Mouse (Mus musculus): ENCODE measurements around the gene H2-Eb2. TPM values are rescaled to one million over a fixed set of nuclear protein-coding genes. Genes with fewer than 3 reads are reported as not detected.

Gene H2-Eb2
- total and polyA plus RNA-seq, 2 experiments from 2014 or later: not detected

DNA sequence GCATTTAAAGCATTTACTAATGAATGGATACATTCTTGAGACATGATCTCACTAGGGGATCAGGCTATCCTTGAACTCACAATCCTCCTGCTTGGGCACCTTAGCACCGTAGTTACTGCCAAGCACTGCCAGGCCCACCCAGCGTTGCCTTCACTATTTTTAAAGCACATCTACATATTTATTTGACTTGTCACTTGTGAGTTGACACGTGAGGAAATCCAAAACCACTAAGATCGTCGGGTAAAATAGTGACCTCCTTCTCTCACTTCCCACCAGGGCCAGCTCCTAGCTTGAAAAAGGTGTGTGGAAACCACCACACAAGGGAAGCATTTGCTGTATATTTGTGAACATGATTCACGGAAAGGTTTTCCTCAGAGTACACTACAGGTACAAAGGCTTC lies 38.5 kb upstream of the H2-Eb2 start:
- no peak overlapping the region for H3K4me3 ChIP-seq (ENCODE audit: low read depth, low read length)
- 68% methylated on average over 6 of the region's 6 CpGs for WGBS
- ATAC-seq (ENCODE audit: insufficient read depth, low read depth) (no peak), DNase-seq (ENCODE audit: low spot score) (no peak)
- no peaks in the 10 kb centered on the region for H3K27me3 ChIP-seq (ENCODE audit: control insufficient read depth, insufficient read depth, low read length)
- no peaks in the 10 kb centered on the region for H3K9me3 ChIP-seq (replicated peaks; ENCODE audit: control insufficient read depth, low read length)
- no peak overlapping the region for H3K4me2 ChIP-seq (ENCODE audit: low read depth, low read length)
- TF ChIP-seq EP300 (IDR thresholded peaks at IDR 0.05; ENCODE audit: low read depth) (no peak), CTCF (IDR thresholded peaks at IDR 0.05; ENCODE audit: low read depth) (no peak)
- no peak overlapping the region for H3K27ac ChIP-seq (ENCODE audit: low read depth)
- no peak overlapping the region for H3K9ac ChIP-seq (replicated peaks; ENCODE audit: low read depth, low read length)
- no peaks in the 10 kb centered on the region for H3K36me3 ChIP-seq (replicated peaks; ENCODE audit: control insufficient read depth, insufficient read depth, low read length)
- no peaks in the 10 kb centered on the region for H3K4me1 ChIP-seq (ENCODE audit: control insufficient read depth, insufficient read depth)

GRCm38 (mm10) chr17:34287648-34288047 lies 37.8 kb upstream of the H2-Eb2 start, which contains the start of gene H2-Aa:
H2-Aa (minus strand) TSS chr17:34287823.
- Histone ChIP-seq H3K27me3 (ENCODE audit: control insufficient read depth, insufficient read depth, low read length) (no peaks in the 10 kb centered on the region), H3K4me3 (ENCODE audit: low read depth, low read length) (no peak within 1 kb of the TSS), H3K9ac (replicated peaks; ENCODE audit: low read depth, low read length) (no peak within 1 kb of the TSS), H3K4me1 (ENCODE audit: control insufficient read depth, insufficient read depth) (no peaks in the 10 kb centered on the region), H3K27ac (ENCODE audit: low read depth) (no peak within 1 kb of the TSS), H3K36me3 (replicated peaks; ENCODE audit: control insufficient read depth, insufficient read depth, low read length) (no peaks in the 10 kb centered on the region), H3K9me3 (replicated peaks; ENCODE audit: control insufficient read depth, low read length) (no peaks in the 10 kb centered on the region), H3K4me2 (ENCODE audit: low read depth, low read length) (no peak within 1 kb of the TSS)
- WGBS: 15% methylated on average over 8 of the region's 8 CpGs
- DNase-seq (ENCODE audit: low spot score) (peak; percentile 74), ATAC-seq (ENCODE audit: insufficient read depth, low read depth) (peak; percentile 74; the same call in 1 of the 2 replicates)
- TF ChIP-seq EP300 (IDR thresholded peaks at IDR 0.05; ENCODE audit: low read depth): no peak
- no peak for TF ChIP-seq CTCF (IDR thresholded peaks at IDR 0.05; ENCODE audit: low read depth)

GRCm38 (mm10) chr17:34288131-34288530 lies 37.3 kb upstream of the H2-Eb2 start:
- H3K9me3 ChIP-seq (replicated peaks; ENCODE audit: control insufficient read depth, low read length): no peaks in the 10 kb centered on the region
- no peak for TF ChIP-seq CTCF (IDR thresholded peaks at IDR 0.05; ENCODE audit: low read depth)
- no peak for TF ChIP-seq EP300 (IDR thresholded peaks at IDR 0.05; ENCODE audit: low read depth)
- ATAC-seq (ENCODE audit: insufficient read depth, low read depth) (no peak), DNase-seq (ENCODE audit: low spot score) (no peak)
- H3K27ac ChIP-seq (ENCODE audit: low read depth): no peak overlapping the region
- no peak overlapping the region for H3K4me3 ChIP-seq (ENCODE audit: low read depth, low read length)
- 72% methylated on average over 3 of the region's 3 CpGs for WGBS
- H3K36me3 ChIP-seq (replicated peaks; ENCODE audit: control insufficient read depth, insufficient read depth, low read length): no peaks in the 10 kb centered on the region
- H3K4me1 ChIP-seq (ENCODE audit: control insufficient read depth, insufficient read depth): no peaks in the 10 kb centered on the region
- no peak overlapping the region for H3K9ac ChIP-seq (replicated peaks; ENCODE audit: low read depth, low read length)
- H3K27me3 ChIP-seq (ENCODE audit: control insufficient read depth, insufficient read depth, low read length): no peaks in the 10 kb centered on the region
- no peak overlapping the region for H3K4me2 ChIP-seq (ENCODE audit: low read depth, low read length)

DNA sequence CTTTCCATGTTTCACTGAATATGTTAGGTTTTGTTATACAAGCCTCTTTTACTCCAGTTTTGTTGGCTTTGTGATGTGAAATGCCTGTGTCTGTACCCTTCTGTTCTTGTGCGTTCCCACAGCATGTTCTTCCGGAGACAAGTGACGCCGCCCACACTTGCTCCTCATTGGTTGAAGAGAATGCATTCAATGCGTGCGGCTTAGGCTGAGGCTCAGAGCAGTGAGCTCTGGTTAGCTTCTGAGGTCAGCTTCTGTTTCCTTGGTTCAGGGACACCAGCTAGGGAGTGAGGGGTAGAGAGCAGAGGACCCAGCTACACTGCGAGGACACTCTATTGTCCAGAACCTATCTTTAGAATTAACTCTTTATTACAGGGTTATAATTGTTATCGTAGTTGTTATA lies 33.9 kb upstream of the H2-Eb2 start:
- no peak for TF ChIP-seq CTCF (IDR thresholded peaks at IDR 0.05; ENCODE audit: low read depth)
- TF ChIP-seq EP300 (IDR thresholded peaks at IDR 0.05; ENCODE audit: low read depth): no peak
- WGBS: 18% methylated on average over 8 of the region's 8 CpGs
- H3K9me3 ChIP-seq (replicated peaks; ENCODE audit: control insufficient read depth, low read length): no peaks in the 10 kb centered on the region
- no peak overlapping the region for H3K4me2 ChIP-seq (ENCODE audit: low read depth, low read length)
- H3K4me1 ChIP-seq (ENCODE audit: control insufficient read depth, insufficient read depth): no peaks in the 10 kb centered on the region
- DNase-seq (ENCODE audit: low spot score) (peak; percentile 73), ATAC-seq (ENCODE audit: insufficient read depth, low read depth) (peak; percentile 87)
- no peak overlapping the region for H3K4me3 ChIP-seq (ENCODE audit: low read depth, low read length)
- no peak overlapping the region for H3K9ac ChIP-seq (replicated peaks; ENCODE audit: low read depth, low read length)
- H3K27me3 ChIP-seq (ENCODE audit: control insufficient read depth, insufficient read depth, low read length): no peaks in the 10 kb centered on the region
- H3K36me3 ChIP-seq (replicated peaks; ENCODE audit: control insufficient read depth, insufficient read depth, low read length): no peaks in the 10 kb centered on the region
- H3K27ac ChIP-seq (ENCODE audit: low read depth): no peak overlapping the region

DNA sequence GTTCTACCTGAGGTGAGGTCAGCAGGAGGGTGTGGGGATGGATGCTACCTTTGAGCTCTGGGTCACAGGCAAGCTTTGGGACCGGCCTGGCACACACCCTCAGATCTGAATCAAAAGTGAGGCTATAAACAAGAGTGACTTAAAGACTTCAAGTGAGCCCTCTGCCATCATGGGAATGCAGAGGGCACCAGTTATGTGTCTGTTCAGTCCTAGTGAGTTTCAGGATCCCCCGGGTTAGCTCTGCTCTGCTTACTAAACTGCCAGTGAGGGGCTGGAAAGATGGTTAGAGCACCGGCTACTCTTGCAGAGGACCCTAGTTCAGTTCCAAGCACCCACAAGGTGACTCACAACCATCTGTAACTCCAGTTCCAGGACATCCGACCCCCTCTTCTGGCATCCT lies 32.9 kb upstream of the H2-Eb2 start:
- no peak overlapping the region for H3K27ac ChIP-seq (ENCODE audit: low read depth)
- no peak for ATAC-seq (ENCODE audit: insufficient read depth, low read depth)
- no peaks in the 10 kb centered on the region for H3K4me1 ChIP-seq (ENCODE audit: control insufficient read depth, insufficient read depth)
- 0 out of 2 replicates have a peak, but pooled peaks cover 2% of the 10 kb centered on the region for H3K27me3 ChIP-seq (ENCODE audit: control insufficient read depth, insufficient read depth, low read length)
- no peak for DNase-seq (ENCODE audit: low spot score)
- H3K9ac ChIP-seq (replicated peaks; ENCODE audit: low read depth, low read length): no peak overlapping the region
- no peak overlapping the region for H3K4me2 ChIP-seq (ENCODE audit: low read depth, low read length)
- no peaks in the 10 kb centered on the region for H3K9me3 ChIP-seq (replicated peaks; ENCODE audit: control insufficient read depth, low read length)
- 88% methylated on average over 4 of the region's 4 CpGs for WGBS
- TF ChIP-seq CTCF (IDR thresholded peaks at IDR 0.05; ENCODE audit: low read depth): no peak
- no peak for TF ChIP-seq EP300 (IDR thresholded peaks at IDR 0.05; ENCODE audit: low read depth)
- no peaks in the 10 kb centered on the region for H3K36me3 ChIP-seq (replicated peaks; ENCODE audit: control insufficient read depth, insufficient read depth, low read length)
- H3K4me3 ChIP-seq (ENCODE audit: low read depth, low read length): no peak overlapping the region

DNA sequence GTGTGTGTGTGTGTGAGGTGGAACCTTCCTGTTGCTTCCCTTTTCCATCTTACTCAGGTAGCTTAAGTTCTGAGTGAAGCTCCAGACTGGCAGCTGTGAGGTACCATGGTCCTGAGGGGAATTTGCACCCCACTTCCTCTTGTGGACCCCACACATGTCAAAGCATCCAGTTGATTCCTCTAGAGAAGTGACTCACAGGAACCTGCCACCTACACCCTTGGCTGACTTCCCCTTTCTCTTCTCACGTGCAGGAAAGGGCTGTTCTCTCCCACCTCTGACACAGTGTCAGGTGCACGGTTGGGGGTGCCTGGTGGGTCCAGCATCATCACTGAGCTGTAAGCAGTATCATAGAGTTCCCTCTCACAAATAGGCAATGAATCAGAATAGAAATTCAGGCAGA lies 31.9 kb upstream of the H2-Eb2 start:
- no peak for ATAC-seq (ENCODE audit: insufficient read depth, low read depth)
- Histone ChIP-seq H3K27me3 (ENCODE audit: control insufficient read depth, insufficient read depth, low read length) (peaks cover 9% of the 10 kb centered on the region; the same call in 1 of the 2 replicates), H3K9me3 (replicated peaks; ENCODE audit: control insufficient read depth, low read length) (no peaks in the 10 kb centered on the region), H3K4me3 (ENCODE audit: low read depth, low read length) (no peak overlapping the region), H3K9ac (replicated peaks; ENCODE audit: low read depth, low read length) (no peak overlapping the region), H3K36me3 (replicated peaks; ENCODE audit: control insufficient read depth, insufficient read depth, low read length) (no peaks in the 10 kb centered on the region), H3K27ac (ENCODE audit: low read depth) (no peak overlapping the region), H3K4me1 (ENCODE audit: control insufficient read depth, insufficient read depth) (no peaks in the 10 kb centered on the region), H3K4me2 (ENCODE audit: low read depth, low read length) (no peak overlapping the region)
- WGBS: 30% methylated on average over 2 of the region's 2 CpGs
- no peak for TF ChIP-seq EP300 (IDR thresholded peaks at IDR 0.05; ENCODE audit: low read depth)
- no peak for TF ChIP-seq CTCF (IDR thresholded peaks at IDR 0.05; ENCODE audit: low read depth)
- DNase-seq (ENCODE audit: low spot score): no peak

Measured in heart, postnatal 0 days (tissue).